Mouse (Mus musculus) heart, adult 11 months (tissue): Measurements from ENCODE around the gene Samd4b.

Source experiments
- DNase-seq: peaks from one replicate; pipeline ENCODE4 v3.0.0; 2022

The Samd4b gene

GRCm38 (mm10) chr7:28354113-28354581, 243.8 kb downstream of the Samd4b start:
- DNase-seq = peak; percentile 83

GRCm38 (mm10) chr7:28353267-28353666, 244.7 kb downstream of the Samd4b start:
- peak; percentile 69 for DNase-seq

- peak; percentile 80 for DNase-seq
Measured at GRCm38 (mm10) chr7:28351676-28352191, 246.2 kb downstream of the Samd4b start.

- peak; percentile 100 for DNase-seq
Measured at GRCm38 (mm10) chr7:28350155-28350883, 247.6 kb downstream of the Samd4b start, which contains the start of gene Rps16. TSS of gene Rps16 (plus strand) at chr7:28350652.
